Mouse (Mus musculus) forebrain, embryonic 10.5 days (tissue): ENCODE measurements around the gene Olfr1289. TPM values are rescaled to one million over a fixed set of nuclear protein-coding genes. Genes with fewer than 3 reads are reported as not detected.

ENCODE experiments used
- DNase-seq: peaks from one replicate; pipeline ENCODE4 v3.0.0-alpha.2; 2017; ENCODE audit warnings: low spot score; ENCODE audit errors: extremely low spot score
- H3K27ac ChIP-seq: fragments of 300-500 bp; sonication (generic); 2 replicates; pipeline ENCODE4 v1.5.1; 2016; ENCODE audit warnings: mild to moderate bottlenecking
- H3K27me3 ChIP-seq: fragments of 300-500 bp; sonication (generic); 2 replicates; pipeline ENCODE4 v1.6.1; 2016; ENCODE audit warnings: mild to moderate bottlenecking; ENCODE audit not compliant: poor library complexity, severe bottlenecking
- H3K36me3 ChIP-seq: fragments of 300-500 bp; sonication (generic); replicated peaks from 2 replicates; pipeline ENCODE4 v1.6.1; 2016; ENCODE audit warnings: mild to moderate bottlenecking, moderate library complexity
- H3K4me1 ChIP-seq: fragments of 300-500 bp; sonication (generic); 2 replicates; pipeline ENCODE4 v1.6.1; 2016
- H3K4me3 ChIP-seq: fragments of 300-500 bp; sonication (generic); 2 replicates; pipeline ENCODE4 v1.5.1; 2016; ENCODE audit warnings: mild to moderate bottlenecking, moderate library complexity
- H3K9me3 ChIP-seq: fragments of 300-500 bp; sonication (generic); 2 replicates; pipeline ENCODE4 v1.6.1; 2016; ENCODE audit warnings: mild to moderate bottlenecking, moderate library complexity
- WGBS: fragments of 180-500 bp; shearing (Covaris S2); methylation state at CpG from one replicate; pipeline ENCODE4 v1.1.7; 2016; 5-methylcytosine and 5-hydroxymethylcytosine counted together
- polyA plus RNA-seq: library from polyadenylated mRNA; unstranded; fragments of >200 nt; fragmentation: Nextera tagmentation; extraction: Ambion mirVana; gene quantifications from 2 replicates; pipeline ENCODE4 v1.2.1, GENCODE M21; 2016

Olfr1289 gene
- not detected in 2 replicates for polyA plus RNA-seq

- WGBS = 80% methylated on average over 1 of the region's 1 CpGs
- no peak for DNase-seq
- no peaks in the 10 kb centered on the region for H3K9me3 ChIP-seq
- no peaks in the 10 kb centered on the region for H3K4me1 ChIP-seq
- no peak within 1 kb of the TSS for H3K27ac ChIP-seq
- H3K36me3 ChIP-seq = no peaks in the 10 kb centered on the region
- H3K4me3 ChIP-seq = no peak within 1 kb of the TSS
- H3K27me3 ChIP-seq = no peaks in the 10 kb centered on the region
Observed at GRCm38 (mm10) chr2:111480519-111480918, at the start of gene Olfr1289. Olfr1289 (plus strand) TSS chr2:111480819.

GRCm38 (mm10) chr2:111448842-111449241 lies 31.8 kb upstream of the Olfr1289 start, which contains the start of gene Olfr1287:
Olfr1287 (plus strand) TSS chr2:111449142.
- no peak for DNase-seq
- no peaks in the 10 kb centered on the region for H3K9me3 ChIP-seq

GRCm38 (mm10) chr2:111473801-111474200 lies 6.8 kb upstream of the Olfr1289 start, which contains the start of gene Olfr1288:
Olfr1288 (plus strand) TSS chr2:111474101.
- Histone ChIP-seq H3K4me3 (no peak within 1 kb of the TSS), H3K36me3 (no peaks in the 10 kb centered on the region), H3K4me1 (no peaks in the 10 kb centered on the region), H3K9me3 (no peaks in the 10 kb centered on the region), H3K27me3 (no peaks in the 10 kb centered on the region), H3K27ac (no peak within 1 kb of the TSS)
- WGBS = 95% methylated on average over 1 of the region's 1 CpGs
- no peak for DNase-seq

More at GRCm38 (mm10) chr2:111448842-111449241, 31.8 kb upstream of the Olfr1289 start, which contains the start of gene Olfr1287:
- H3K27me3 ChIP-seq = no peaks in the 10 kb centered on the region
- H3K27ac ChIP-seq = no peak within 1 kb of the TSS
- H3K4me3 ChIP-seq = no peak within 1 kb of the TSS
- no peaks in the 10 kb centered on the region for H3K4me1 ChIP-seq
- no peaks in the 10 kb centered on the region for H3K36me3 ChIP-seq
- WGBS = 69% methylated on average over 1 of the region's 1 CpGs

- Histone ChIP-seq H3K27me3 (no peaks in the 10 kb centered on the region), H3K27ac (no peak within 1 kb of the TSS), H3K36me3 (no peaks in the 10 kb centered on the region), H3K9me3 (no peaks in the 10 kb centered on the region), H3K4me3 (no peak within 1 kb of the TSS), H3K4me1 (no peaks in the 10 kb centered on the region)
- 87% methylated on average over 5 of the region's 5 CpGs for WGBS
- no peak for DNase-seq
Observed at GRCm38 (mm10) chr2:111493729-111494128, 13.1 kb downstream of the Olfr1289 start, which contains the start of gene Olfr1290. Olfr1290 (minus strand) TSS chr2:111493829.

GRCm38 (mm10) chr2:111496880-111497279 lies 16.3 kb downstream of the Olfr1289 start, which contains the start of gene Olfr1291-ps1:
Olfr1291-ps1 (plus strand) TSS chr2:111497180.
- Histone ChIP-seq H3K4me1 (no peaks in the 10 kb centered on the region), H3K4me3 (no peak within 1 kb of the TSS), H3K36me3 (no peaks in the 10 kb centered on the region), H3K27me3 (no peaks in the 10 kb centered on the region), H3K9me3 (no peaks in the 10 kb centered on the region), H3K27ac (no peak within 1 kb of the TSS)
- 90% methylated on average over 3 of the region's 3 CpGs for WGBS
- DNase-seq = no peak

- Histone ChIP-seq H3K27ac (no peak overlapping the region), H3K9me3 (peaks cover 9% of the 10 kb centered on the region; the same call in 1 of the 2 replicates), H3K36me3 (no peaks in the 10 kb centered on the region), H3K4me3 (no peak overlapping the region), H3K4me1 (no peaks in the 10 kb centered on the region), H3K27me3 (no peaks in the 10 kb centered on the region)
- WGBS = 92% methylated on average over 10 of the region's 10 CpGs
- no peak for DNase-seq
Observed at GRCm38 (mm10) chr2:111517451-111517850, 36.8 kb downstream of the Olfr1289 start.

GRCm38 (mm10) chr2:111524903-111525302 lies 44.3 kb downstream of the Olfr1289 start, which contains the start of gene Olfr1293-ps:
Olfr1293-ps (plus strand) TSS chr2:111525203.
- H3K9me3 ChIP-seq = peaks cover 4% of the 10 kb centered on the region; the same call in 1 of the 2 replicates
- 95% methylated on average over 1 of the region's 1 CpGs for WGBS

More at GRCm38 (mm10) chr2:111524903-111525302, 44.3 kb downstream of the Olfr1289 start, which contains the start of gene Olfr1293-ps:
- no peak within 1 kb of the TSS for H3K4me3 ChIP-seq
- DNase-seq = no peak
- no peaks in the 10 kb centered on the region for H3K27me3 ChIP-seq
- no peaks in the 10 kb centered on the region for H3K36me3 ChIP-seq
- no peaks in the 10 kb centered on the region for H3K4me1 ChIP-seq
- H3K27ac ChIP-seq = no peak within 1 kb of the TSS

Other genes starting within 250 kb of the Olfr1289 start
- not detected in 2 replicates for gene Olfr1275, start 245.5 kb upstream of the Olfr1289 start, polyA plus RNA-seq
- gene Olfr1276, start 226.3 kb upstream of the Olfr1289 start, polyA plus RNA-seq = not detected in 2 replicates
- gene Olfr1277, start 206.7 kb upstream of the Olfr1289 start, polyA plus RNA-seq = not detected in 2 replicates
- gene Olfr1278, start 190.7 kb upstream of the Olfr1289 start, polyA plus RNA-seq = not detected in 2 replicates
- 0.04 TPM in 1 of 2 replicates, not detected in the other for gene Olfr1279, start 180.2 kb upstream of the Olfr1289 start, polyA plus RNA-seq
- not detected in 2 replicates for gene Olfr1280, start 166.8 kb upstream of the Olfr1289 start, polyA plus RNA-seq
- not detected in 2 replicates for gene Olfr1281, start 154.3 kb upstream of the Olfr1289 start, polyA plus RNA-seq
- gene Olfr1282, start 144.7 kb upstream of the Olfr1289 start, polyA plus RNA-seq = not detected in 2 replicates
- not detected in 2 replicates for gene Olfr1283, start 114.0 kb upstream of the Olfr1289 start, polyA plus RNA-seq
- gene Olfr1284, start 105.3 kb upstream of the Olfr1289 start, polyA plus RNA-seq = not detected in 2 replicates
- not detected in 2 replicates for gene Olfr1286, start 57.7 kb upstream of the Olfr1289 start, polyA plus RNA-seq
- gene Olfr1287, start 31.7 kb upstream of the Olfr1289 start, polyA plus RNA-seq = not detected in 2 replicates
- not detected in 2 replicates for gene Olfr1288, start 6.7 kb upstream of the Olfr1289 start, polyA plus RNA-seq
- not detected in 2 replicates for gene Olfr1290, start 13.0 kb downstream of the Olfr1289 start, polyA plus RNA-seq
- not detected in 2 replicates for gene Olfr1291-ps1, start 16.4 kb downstream of the Olfr1289 start, polyA plus RNA-seq
- not detected in 2 replicates for gene Olfr1293-ps, start 44.4 kb downstream of the Olfr1289 start, polyA plus RNA-seq
- not detected in 2 replicates for gene Olfr1294, start 59.5 kb downstream of the Olfr1289 start, polyA plus RNA-seq
- gene Olfr1295, start 88.9 kb downstream of the Olfr1289 start, polyA plus RNA-seq = not detected in 2 replicates
- not detected in 2 replicates for gene Olfr1297, start 145.7 kb downstream of the Olfr1289 start, polyA plus RNA-seq
- not detected in 2 replicates for gene Olfr1298, start 168.4 kb downstream of the Olfr1289 start, polyA plus RNA-seq
- gene Olfr1299, start 180.6 kb downstream of the Olfr1289 start, polyA plus RNA-seq = not detected in 2 replicates